Mouse (Mus musculus): ENCODE data around the gene Gm5460.

The Gm5460 gene

DNA sequence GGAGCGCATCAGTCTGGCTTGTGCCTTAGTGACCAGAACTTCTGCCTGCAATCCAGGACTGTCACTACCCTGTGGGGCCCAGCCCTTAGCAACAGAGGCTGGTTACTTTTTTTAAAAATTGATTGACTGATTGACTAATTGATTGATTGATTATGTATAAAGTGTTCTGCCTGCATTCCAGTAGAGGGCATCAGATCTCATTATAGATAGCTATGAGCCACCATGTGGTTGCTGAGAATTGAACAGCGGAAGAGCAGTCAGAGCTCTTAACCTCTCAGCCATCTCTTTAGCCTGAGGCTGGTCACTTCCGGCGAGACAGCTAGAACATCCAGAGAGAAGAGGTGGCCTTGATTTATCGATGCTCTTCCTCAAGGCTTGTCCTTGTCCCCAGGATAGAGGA lies 60.7 kb downstream of the Gm5460 start:
- DNase-seq, result no peak

DNA sequence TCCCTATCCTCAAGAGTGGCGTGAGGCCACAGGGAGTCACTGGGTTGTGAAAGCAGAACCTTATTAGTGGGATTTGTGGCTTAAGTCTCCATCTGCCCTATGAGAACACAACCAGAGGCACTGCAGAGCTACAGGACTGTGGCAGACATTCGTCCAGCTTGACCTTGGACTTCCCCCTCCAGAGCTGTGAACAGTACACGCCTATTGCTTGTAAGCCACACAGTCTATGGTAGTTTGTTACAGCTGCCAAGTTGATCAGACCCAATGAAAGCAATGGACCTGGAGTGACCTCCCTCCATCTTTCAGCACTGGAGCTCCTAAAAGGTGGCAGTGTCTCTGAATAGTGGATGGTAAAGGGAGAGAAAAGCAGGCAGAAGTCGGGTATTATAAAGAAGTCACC lies 61.7 kb downstream of the Gm5460 start:
- no peak for DNase-seq

GRCm38 (mm10) chr14:34080321-34080997 lies 63.9 kb downstream of the Gm5460 start:
- DNase-seq, result peak; percentile 77

GRCm38 (mm10) chr14:34085731-34086130 lies 69.2 kb downstream of the Gm5460 start, which contains the start of gene Anxa8:
TSS of gene Anxa8 (plus strand) at chr14:34085981.
- DNase-seq, result peak; percentile 42

DNA sequence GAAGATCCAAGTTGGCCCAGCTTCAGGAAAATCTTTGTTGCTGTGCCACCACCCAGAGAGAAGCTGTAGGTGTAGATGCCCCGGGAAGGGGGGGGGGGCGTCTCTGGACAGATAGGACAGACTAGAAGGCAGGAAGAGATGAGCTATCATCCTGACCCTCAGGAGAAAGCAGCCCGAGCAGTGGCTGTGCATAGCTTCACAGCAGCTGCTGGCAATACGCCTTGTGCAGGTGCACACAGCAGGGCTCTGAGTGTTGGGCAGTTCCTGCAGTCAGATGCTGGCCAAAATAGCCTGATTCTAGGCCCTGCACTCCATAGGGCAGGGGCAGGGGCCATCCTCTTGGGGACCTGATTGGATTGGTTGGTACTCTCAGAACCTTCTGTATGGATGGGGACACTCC lies 70.2 kb downstream of the Gm5460 start:
- DNase-seq, result no peak

- DNase-seq, result peak; percentile 9
These were observed 71.4 kb downstream of the Gm5460 start for GRCm38 (mm10) chr14:34087856-34088398.

DNA sequence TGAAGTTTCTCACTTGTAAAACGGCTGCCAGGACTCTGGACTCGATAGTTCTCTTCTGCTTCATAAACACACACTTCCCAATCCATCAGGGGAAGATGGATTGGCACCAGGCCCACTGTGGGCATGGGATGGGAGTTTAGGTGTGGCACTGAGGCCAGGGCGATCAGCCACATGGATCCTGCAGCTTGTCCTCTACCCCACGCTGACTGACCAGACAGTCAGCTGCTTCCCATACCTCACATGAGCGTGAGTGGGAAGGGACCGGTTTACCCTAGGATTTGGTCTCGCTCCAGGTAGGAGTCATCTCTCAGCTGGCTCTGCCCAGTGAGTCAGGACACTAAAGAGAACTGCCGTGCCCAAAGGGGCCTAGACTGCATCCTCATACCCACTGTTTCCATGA lies 73.2 kb downstream of the Gm5460 start:
- DNase-seq, result no peak

GRCm38 (mm10) chr14:34091475-34091874 lies 74.9 kb downstream of the Gm5460 start:
- DNase-seq, result no peak

DNA sequence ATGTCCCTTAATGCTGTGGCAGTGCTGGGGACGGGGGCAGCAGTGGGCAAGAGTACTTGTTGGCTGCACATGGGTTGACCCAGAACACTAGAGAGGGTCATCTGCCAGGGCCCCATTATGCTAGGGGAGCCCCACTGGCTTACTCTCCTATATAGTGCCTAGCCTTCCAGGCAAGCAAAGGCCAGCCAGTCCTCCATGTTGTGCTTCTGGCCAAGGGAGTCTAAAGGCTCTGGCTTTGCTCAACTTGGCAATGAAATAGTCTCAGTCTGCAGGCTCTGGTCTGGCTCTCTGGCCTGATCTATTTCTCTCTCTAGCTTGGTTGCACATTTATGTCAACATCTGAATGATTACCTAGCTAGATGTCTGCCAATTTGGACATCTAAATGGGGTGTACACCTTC lies 76.3 kb downstream of the Gm5460 start:
- DNase-seq, result no peak

- no peak for DNase-seq
These were observed 79.6 kb downstream of the Gm5460 start for GRCm38 (mm10) chr14:34096161-34096560.

All from lung, postnatal 36 days (tissue).